Mouse (Mus musculus) limb, embryonic 14.5 days (tissue): ENCODE measurements around the gene Fndc3b. TPM values are rescaled to one million over a fixed set of nuclear protein-coding genes. Genes with fewer than 3 reads are reported as not detected.
"Not testable (repeated sequence)": the region's sequence is repeated elsewhere in the genome, so short reads cannot be mapped to it uniquely, and the experiment has no call there.

Experiments used
- ATAC-seq: fragments of 200-750 bp; cut with Nextera tagmentation; 2 replicates; pipeline ENCODE4 v1.8.0; 2017; ENCODE audit warnings: low read depth, moderate number of reproducible peaks, moderate TSS enrichment; ENCODE audit not compliant: low FRiP score
- DNase-seq: peaks from one replicate; pipeline ENCODE4 v3.0.0-alpha.2; 2015; ENCODE audit warnings: low spot score
- H3K27ac ChIP-seq: fragments of 300-500 bp; sonication (generic); replicated peaks from 2 replicates; pipeline ENCODE4 v1.5.1; 2014; ENCODE audit warnings: low read depth, mild to moderate bottlenecking, low read length, moderate library complexity, mixed read lengths
- H3K27me3 ChIP-seq: fragments of 300-500 bp; sonication (generic); 2 replicates; pipeline ENCODE4 v1.6.1; 2014; ENCODE audit warnings: low read length, mixed read lengths; ENCODE audit not compliant: control insufficient read depth, insufficient read depth
- H3K36me3 ChIP-seq: fragments of 300-500 bp; sonication (generic); 2 replicates; pipeline ENCODE4 v1.6.1; 2014; ENCODE audit warnings: mild to moderate bottlenecking, low read length, moderate library complexity, mixed read lengths; ENCODE audit not compliant: control insufficient read depth, insufficient read depth
- H3K4me1 ChIP-seq: fragments of 300-500 bp; sonication (generic); 2 replicates; pipeline ENCODE4 v1.6.1; 2014; ENCODE audit warnings: antibody characterized with exemption, low read length, mixed read lengths; ENCODE audit not compliant: control insufficient read depth, insufficient read depth
- H3K4me2 ChIP-seq: fragments of 300-500 bp; sonication (generic); replicated peaks from 2 replicates; pipeline ENCODE4 v1.6.1; 2014; ENCODE audit warnings: low read depth, mild to moderate bottlenecking, low read length, moderate library complexity; ENCODE audit not compliant: severe bottlenecking
- H3K4me3 ChIP-seq: fragments of 300-500 bp; sonication (generic); replicated peaks from 2 replicates; pipeline ENCODE4 v1.5.1; 2014; ENCODE audit warnings: low read length
- H3K9ac ChIP-seq: fragments of 300-500 bp; sonication (generic); 2 replicates; pipeline ENCODE4 v1.6.1; 2014; ENCODE audit warnings: mild to moderate bottlenecking, low read depth, low read length, moderate library complexity; ENCODE audit not compliant: severe bottlenecking
- H3K9me3 ChIP-seq: fragments of 300-500 bp; sonication (generic); 2 replicates; pipeline ENCODE4 v1.6.1; 2016; ENCODE audit warnings: low read length; ENCODE audit not compliant: control insufficient read depth
- POLR2A ChIP-seq: fragments of 200-500 bp; IDR thresholded peaks from 2 replicates; pipeline ENCODE4 v1.8.0; 2012; ENCODE audit warnings: inconsistent platforms, mild to moderate bottlenecking, moderate library complexity, borderline replicate concordance; ENCODE audit not compliant: insufficient read depth, insufficient read length; ENCODE audit errors: extremely low read depth
- WGBS: fragments of 180-500 bp; shearing (Covaris S2); extraction: QIAGEN DNeasy Blood & Tissue Kit; methylation state at CpG from one replicate; pipeline ENCODE4 v1.1.7; 2014; 5-methylcytosine and 5-hydroxymethylcytosine counted together
- polyA plus RNA-seq, 2 experiments: library from polyadenylated mRNA; depleted of rRNA in 1 of 2; stranded (reverse) in 1 of 2; unstranded in 1 of 2; fragments of >200 nt; fragmentation: Nextera tagmentation in 1 of 2; extraction: Ambion mirVana in 1 of 2; gene quantifications; 2 replicates each; pipeline versions ENCODE4 v1.2.1 to v1.2.3; 2012 to 2014

Fndc3b gene
- polyA plus RNA-seq, 2 experiments: 39.6 to 41.3 TPM

DNA sequence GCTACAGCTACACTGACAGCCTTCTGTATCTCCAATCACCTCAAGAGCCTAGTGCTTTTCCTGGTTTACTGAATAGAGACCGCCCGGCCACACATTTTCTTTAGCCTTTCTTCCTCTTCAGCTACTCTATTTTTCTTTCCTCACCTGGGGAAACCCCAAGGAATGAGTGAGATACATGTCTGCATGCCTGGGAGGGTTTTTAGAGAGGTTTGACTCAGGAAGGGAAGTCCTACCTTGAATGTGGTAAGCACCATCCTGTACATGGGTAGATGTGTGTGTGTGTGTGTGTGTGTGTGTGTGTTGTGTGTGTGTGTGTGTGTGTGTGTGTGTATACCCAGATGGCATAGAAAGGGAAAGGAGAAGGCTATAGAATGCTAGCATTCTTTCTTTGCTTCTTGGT lies 299.8 kb downstream of the Fndc3b start:
- Histone ChIP-seq H3K4me2 (no peak overlapping the region), H3K4me1 (no peaks in the 10 kb centered on the region), H3K27me3 (no peaks in the 10 kb centered on the region), H3K9me3 (no peaks in the 10 kb centered on the region), H3K4me3 (no peak overlapping the region), H3K27ac (no peak overlapping the region), H3K36me3 (peaks cover 4% of the 10 kb centered on the region; the same call in 1 of the 2 replicates), H3K9ac (no peak overlapping the region)
- no peak for DNase-seq
- 94% methylated on average over 2 of the region's 2 CpGs for WGBS
- no peak for TF ChIP-seq POLR2A
- ATAC-seq: no peak

DNA sequence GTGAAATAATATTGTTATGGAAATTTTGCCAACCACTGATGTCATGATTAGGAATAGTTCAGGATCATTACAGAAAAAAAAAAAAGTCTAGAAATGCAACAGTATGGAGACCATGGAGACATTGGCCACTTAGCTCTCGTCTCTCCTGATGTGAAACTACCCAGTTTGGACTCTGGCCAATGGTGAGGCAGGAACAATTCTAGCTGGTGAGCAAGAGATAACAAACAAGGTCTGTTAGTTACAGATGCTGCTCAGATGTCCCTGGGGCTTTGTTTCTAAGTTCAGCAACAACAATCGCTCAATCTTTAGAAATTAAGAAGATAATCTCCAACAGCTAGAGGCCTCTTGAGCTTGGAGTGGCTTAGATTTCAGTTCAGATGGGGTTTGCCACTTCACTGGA lies 302.5 kb downstream of the Fndc3b start:
- no peaks in the 10 kb centered on the region for H3K4me1 ChIP-seq
- no peak overlapping the region for H3K27ac ChIP-seq
- ATAC-seq: no peak
- DNase-seq: no peak
- WGBS: 61% methylated on average over 2 of the region's 2 CpGs
- H3K9me3 ChIP-seq: no peaks in the 10 kb centered on the region
- no peak overlapping the region for H3K9ac ChIP-seq
- no peak overlapping the region for H3K4me3 ChIP-seq
- TF ChIP-seq POLR2A: no peak
- H3K4me2 ChIP-seq: no peak overlapping the region
- no peaks in the 10 kb centered on the region for H3K27me3 ChIP-seq
- H3K36me3 ChIP-seq: no peaks in the 10 kb centered on the region

DNA sequence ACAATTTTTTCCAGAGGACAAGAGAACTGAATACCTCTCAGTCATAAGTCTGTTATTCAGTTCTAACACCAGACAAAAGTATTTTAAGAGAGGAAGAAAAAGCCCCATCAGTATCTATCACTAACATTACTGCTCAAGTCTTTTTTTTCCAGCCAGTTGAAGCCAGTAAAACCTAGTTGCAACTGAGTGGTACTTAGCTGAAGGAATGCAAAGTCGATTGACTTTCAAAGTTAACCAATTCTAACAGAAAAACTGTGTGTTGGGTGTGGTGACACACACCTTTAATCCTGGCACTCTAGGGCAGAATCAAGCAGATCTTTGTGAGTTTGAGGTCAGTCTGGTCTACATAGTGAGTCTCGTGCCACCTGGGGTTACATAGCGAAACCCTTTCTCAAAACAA lies 304.7 kb downstream of the Fndc3b start:
- H3K27me3 ChIP-seq: no peaks in the 10 kb centered on the region

DNA sequence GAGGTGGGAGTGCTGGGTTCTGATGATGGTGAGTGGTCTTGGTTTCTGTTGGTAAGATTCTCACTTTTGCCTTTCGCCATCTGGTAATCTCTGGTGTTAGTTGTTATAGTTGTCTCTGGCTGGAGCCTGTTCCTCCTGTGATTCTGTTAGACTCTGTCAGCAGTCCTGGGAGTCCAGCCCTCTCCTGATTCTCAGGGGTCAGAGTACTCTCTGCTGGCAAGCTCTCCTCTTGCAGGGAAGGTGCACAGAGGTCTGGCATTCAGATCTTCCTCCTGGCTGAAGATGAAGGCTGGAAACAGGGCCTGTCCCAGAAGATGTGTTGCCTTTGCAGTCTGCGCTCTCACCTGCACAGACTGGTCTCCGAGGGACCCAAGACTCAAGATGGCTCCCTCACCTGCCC lies 310.1 kb downstream of the Fndc3b start:
- H3K27me3 ChIP-seq, H3K27ac ChIP-seq, ATAC-seq, DNase-seq, H3K4me3 ChIP-seq, H3K36me3 ChIP-seq, H3K9ac ChIP-seq, H3K4me1 ChIP-seq, H3K4me2 ChIP-seq, H3K9me3 ChIP-seq: not testable (repeated sequence)
- 91% methylated on average over 3 of the region's 3 CpGs for WGBS

More for the DNA sequence above, 304.7 kb downstream of the Fndc3b start:
- no peaks in the 10 kb centered on the region for H3K4me1 ChIP-seq
- no peak overlapping the region for H3K4me3 ChIP-seq
- no peak for TF ChIP-seq POLR2A
- H3K9ac ChIP-seq: no peak overlapping the region
- DNase-seq (no peak), ATAC-seq (no peak)
- 84% methylated on average over 3 of the region's 3 CpGs for WGBS
- H3K27ac ChIP-seq: no peak overlapping the region
- no peak overlapping the region for H3K4me2 ChIP-seq
- H3K9me3 ChIP-seq: no peaks in the 10 kb centered on the region
- no peaks in the 10 kb centered on the region for H3K36me3 ChIP-seq

DNA sequence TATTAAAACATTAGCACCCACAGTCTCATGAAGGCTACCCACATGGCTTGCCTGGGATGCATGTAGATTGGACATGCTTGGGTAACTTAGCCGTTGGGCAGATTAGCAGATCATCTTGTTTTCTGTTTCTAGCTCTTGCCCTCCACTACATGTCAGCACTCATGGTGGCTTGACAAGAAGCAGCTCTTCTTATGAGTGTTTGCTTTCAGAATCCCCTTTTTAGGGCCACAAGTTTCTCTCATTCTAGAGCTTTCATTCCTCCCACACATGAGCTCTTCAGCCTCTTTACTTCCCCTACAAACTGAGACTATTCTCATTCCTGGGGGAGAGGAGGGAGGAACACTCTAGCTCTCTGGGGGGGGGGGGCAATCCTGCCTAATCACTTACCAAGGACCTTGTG lies 321.2 kb downstream of the Fndc3b start:
- H3K4me2 ChIP-seq: no peak overlapping the region
- ATAC-seq (no peak), DNase-seq (no peak)
- H3K9me3 ChIP-seq: no peaks in the 10 kb centered on the region
- no peaks in the 10 kb centered on the region for H3K27me3 ChIP-seq
- H3K4me3 ChIP-seq: no peak overlapping the region
- no peak for TF ChIP-seq POLR2A
- H3K4me1 ChIP-seq: no peaks in the 10 kb centered on the region
- H3K27ac ChIP-seq: no peak overlapping the region
- no peak overlapping the region for H3K9ac ChIP-seq
- 82% methylated on average over 1 of the region's 1 CpGs for WGBS
- no peaks in the 10 kb centered on the region for H3K36me3 ChIP-seq

DNA sequence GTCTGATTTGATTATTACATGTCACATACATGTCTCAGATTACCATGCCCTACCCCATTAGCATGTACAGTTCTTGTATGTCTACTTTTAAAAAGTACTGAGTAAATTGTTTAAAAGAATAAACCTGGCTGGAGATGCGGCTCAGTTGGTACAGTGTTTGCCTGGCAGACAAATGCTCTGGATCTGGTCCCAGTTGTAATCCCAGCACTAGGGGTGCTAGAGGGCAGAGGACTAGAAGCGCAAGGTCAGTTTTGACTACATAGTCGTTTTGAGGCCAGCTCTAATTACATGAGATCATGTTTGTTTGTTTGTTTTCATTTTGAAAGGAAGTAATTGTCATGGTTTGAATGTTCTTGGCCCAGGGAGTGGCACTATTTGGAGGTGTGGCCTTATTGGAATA lies 326.3 kb downstream of the Fndc3b start:
- no peak overlapping the region for H3K27ac ChIP-seq
- WGBS: 67% methylated on average over 3 of the region's 3 CpGs
- H3K36me3 ChIP-seq: no peaks in the 10 kb centered on the region
- no peak overlapping the region for H3K9ac ChIP-seq
- no peaks in the 10 kb centered on the region for H3K4me1 ChIP-seq
- no peaks in the 10 kb centered on the region for H3K27me3 ChIP-seq
- no peak for DNase-seq
- no peak overlapping the region for H3K4me2 ChIP-seq
- no peaks in the 10 kb centered on the region for H3K9me3 ChIP-seq
- no peak for TF ChIP-seq POLR2A
- ATAC-seq: no peak
- H3K4me3 ChIP-seq: no peak overlapping the region
